Mouse (Mus musculus): ENCODE data around the gene Tpbpb. TPM values are rescaled to one million over a fixed set of nuclear protein-coding genes. Genes with fewer than 3 reads are reported as not detected.
A peak's percentile ranks its signal among the peaks of the same experiment; 100 is the strongest.
"Not testable (repeated sequence)": the region's sequence is repeated elsewhere in the genome, so short reads cannot be mapped to it uniquely, and the experiment has no call there.

The Tpbpb gene
- not detected in 2 replicates for total RNA-seq (2017)

- not testable (repeated sequence) for ATAC-seq (replicated peaks in 1 of 2; ENCODE audit: insufficient read depth in 1 of 2, low FRiP score in 2 of 2, low TSS enrichment in 1 of 2, low read depth in 1 of 2, poor library complexity in 2 of 2, severe bottlenecking in 2 of 2)
Measured at GRCm38 (mm10) chr13:60904780-60905179, at the start of gene Tpbpb. TSS of gene Tpbpb (minus strand) at chr13:60904880.

- not testable (repeated sequence) for ATAC-seq (replicated peaks in 1 of 2; ENCODE audit: insufficient read depth in 1 of 2, low FRiP score in 2 of 2, low TSS enrichment in 1 of 2, low read depth in 1 of 2, poor library complexity in 2 of 2, severe bottlenecking in 2 of 2)
Measured at GRCm38 (mm10) chr13:60941884-60942283, 37.2 kb upstream of the Tpbpb start, which contains the start of gene Tpbpa. TSS of gene Tpbpa (minus strand) at chr13:60941984.

DNA sequence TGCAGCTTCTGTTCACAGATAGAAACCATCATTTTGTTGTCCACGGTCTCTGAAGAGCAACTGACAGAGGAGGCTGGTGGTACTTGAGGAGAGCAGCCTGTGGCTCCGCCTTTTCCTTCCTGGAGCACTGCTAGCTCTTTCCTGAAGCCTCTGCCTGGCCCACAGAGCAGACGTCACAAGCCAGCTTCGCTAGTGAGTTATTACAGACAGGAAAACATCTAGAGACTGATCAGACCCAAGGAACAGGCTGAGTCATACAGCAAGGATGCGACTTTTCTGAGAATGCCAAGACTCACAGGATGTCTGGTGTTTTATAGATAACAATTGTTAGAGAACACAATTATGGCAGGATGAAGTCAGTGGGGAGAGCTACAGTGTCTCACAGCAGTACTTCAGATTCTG is 31.8 kb upstream of the Tpbpb start, which contains the start of the genes Gm49391 and Ctla2a:
TSS of gene Gm49391 (minus strand) at position 72 of the 402 bp plus-strand sequence.
TSS of gene Ctla2a (minus strand) at position 126 of the 402 bp plus-strand sequence.
- ATAC-seq (replicated peaks in 1 of 2; ENCODE audit: insufficient read depth in 1 of 2, low FRiP score in 2 of 2, low TSS enrichment in 1 of 2, low read depth in 1 of 2, poor library complexity in 2 of 2, severe bottlenecking in 2 of 2) = peak; percentile 96

DNA sequence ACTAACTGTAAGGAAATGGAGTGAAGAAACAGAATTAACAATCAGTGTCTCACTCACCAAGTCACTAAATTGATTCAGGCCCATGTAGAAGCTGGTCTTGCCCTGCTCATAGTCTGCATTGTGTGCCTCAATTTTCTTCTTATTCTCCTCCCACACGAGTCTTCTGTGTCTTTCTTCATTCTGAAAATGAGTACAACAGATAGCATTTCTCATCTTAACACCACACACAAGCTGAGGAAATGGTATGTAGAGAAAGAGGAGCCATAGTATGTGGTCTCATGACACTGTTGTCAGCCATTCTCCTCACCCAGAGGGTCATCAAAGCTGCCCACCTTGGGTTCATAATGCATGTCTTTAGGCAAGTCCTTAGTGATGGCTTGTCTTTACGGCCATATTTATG is 30.8 kb upstream of the Tpbpb start, which contains the start of gene Gm49393:
TSS of gene Gm49393 (minus strand) at position 101 of the 400 bp plus-strand sequence.
- not testable (repeated sequence) for ATAC-seq (replicated peaks in 1 of 2; ENCODE audit: insufficient read depth in 1 of 2, low FRiP score in 2 of 2, low TSS enrichment in 1 of 2, low read depth in 1 of 2, poor library complexity in 2 of 2, severe bottlenecking in 2 of 2)

- peak; percentile 97 for ATAC-seq (replicated peaks in 1 of 2; ENCODE audit: insufficient read depth in 1 of 2, low FRiP score in 2 of 2, low TSS enrichment in 1 of 2, low read depth in 1 of 2, poor library complexity in 2 of 2, severe bottlenecking in 2 of 2)
Measured at GRCm38 (mm10) chr13:60897328-60897727, 7.4 kb downstream of the Tpbpb start, which contains the start of gene Ctla2b. TSS of gene Ctla2b (minus strand) at chr13:60897447.

GRCm38 (mm10) chr13:60896794-60897193 is 7.9 kb downstream of the Tpbpb start, which contains the start of gene Gm49392:
TSS of gene Gm49392 (minus strand) at chr13:60896894.
- not testable (repeated sequence) for ATAC-seq (replicated peaks in 1 of 2; ENCODE audit: insufficient read depth in 1 of 2, low FRiP score in 2 of 2, low TSS enrichment in 1 of 2, low read depth in 1 of 2, poor library complexity in 2 of 2, severe bottlenecking in 2 of 2)

DNA sequence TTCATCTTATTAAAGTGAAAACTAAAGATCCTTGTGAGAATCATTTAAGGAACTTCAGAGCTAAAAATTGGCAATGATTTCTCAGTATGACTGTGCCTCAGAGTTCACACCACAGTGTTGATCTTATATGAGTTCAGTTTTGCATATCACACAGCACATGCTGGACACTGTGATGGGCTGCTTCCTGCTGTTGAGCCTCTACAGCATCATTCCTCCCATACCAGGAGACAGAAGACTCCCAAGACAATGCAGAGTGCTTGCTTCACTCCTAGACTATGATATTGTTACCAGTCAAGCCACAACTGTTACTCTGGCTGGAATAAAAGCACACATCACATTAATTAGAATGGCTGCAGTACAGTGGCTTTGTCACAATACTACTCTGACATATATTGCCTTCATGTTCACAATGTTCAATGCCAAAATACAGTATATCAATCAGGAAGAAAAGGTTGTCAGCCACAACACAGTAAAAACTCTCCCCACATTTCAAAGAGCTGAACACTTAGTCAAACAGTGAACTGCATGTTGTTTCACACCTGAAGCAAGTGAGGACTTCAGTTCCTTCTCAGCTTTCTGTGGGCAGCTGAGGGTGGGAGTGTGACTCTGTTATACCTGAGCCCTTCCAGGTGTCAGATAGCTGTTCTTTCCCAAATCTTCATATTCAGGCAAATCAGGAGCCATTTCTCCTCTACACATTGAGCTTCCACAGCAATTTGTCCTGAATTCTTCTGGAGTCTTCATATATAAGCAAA is 9.1 kb downstream of the Tpbpb start:
- 0 out of 4 replicates have a peak, but pooled peaks of 1 of the 2 experiments have one; percentile 2 for ATAC-seq (replicated peaks in 1 of 2; ENCODE audit: insufficient read depth in 1 of 2, low FRiP score in 2 of 2, low TSS enrichment in 1 of 2, low read depth in 1 of 2, poor library complexity in 2 of 2, severe bottlenecking in 2 of 2)

GRCm38 (mm10) chr13:60892301-60892700 is 12.4 kb downstream of the Tpbpb start:
- peak in 1 of 2 experiments; percentile 25; a peak in 1 of 4 replicates for ATAC-seq (replicated peaks in 1 of 2; ENCODE audit: insufficient read depth in 1 of 2, low FRiP score in 2 of 2, low TSS enrichment in 1 of 2, low read depth in 1 of 2, poor library complexity in 2 of 2, severe bottlenecking in 2 of 2)

GRCm38 (mm10) chr13:60864281-60864680 is 40.4 kb downstream of the Tpbpb start, which contains the start of gene 4930486L24Rik:
TSS of gene 4930486L24Rik (minus strand) at chr13:60864475.
- ATAC-seq (replicated peaks in 1 of 2; ENCODE audit: insufficient read depth in 1 of 2, low FRiP score in 2 of 2, low TSS enrichment in 1 of 2, low read depth in 1 of 2, poor library complexity in 2 of 2, severe bottlenecking in 2 of 2) = no peak

Other genes starting within 250 kb of the Tpbpb start
- not detected in 2 replicates for gene BC051665, start 118.5 kb downstream of the Tpbpb start, total RNA-seq (2017)
- not detected in 2 replicates for gene Ctsll3, start 102.0 kb downstream of the Tpbpb start, total RNA-seq (2017)
- not detected in 2 replicates for gene 4930486L24Rik, start 40.4 kb downstream of the Tpbpb start, total RNA-seq (2017)
- 11.0 and 14.9 TPM in 2 replicates for gene Gm49392, start 8.0 kb downstream of the Tpbpb start, total RNA-seq (2017)
- gene Ctla2b, start 7.4 kb downstream of the Tpbpb start, total RNA-seq (2017) = 147 and 258 TPM in 2 replicates
- 4.8 TPM in 1 of 2 replicates, not detected in the other for gene Gm49393, start 30.7 kb upstream of the Tpbpb start, total RNA-seq (2017)
- 41.7 and 71.4 TPM in 2 replicates for gene Gm49391, start 31.7 kb upstream of the Tpbpb start, total RNA-seq (2017)
- 1,100 and 1,226 TPM in 2 replicates for gene Ctla2a, start 31.7 kb upstream of the Tpbpb start, total RNA-seq (2017)
- gene Tpbpa, start 37.1 kb upstream of the Tpbpb start, total RNA-seq (2017) = not detected in 2 replicates
- not detected in 2 replicates for gene Ctsj, start 101.1 kb upstream of the Tpbpb start, total RNA-seq (2017)
- gene Ctsq, start 135.8 kb upstream of the Tpbpb start, total RNA-seq (2017) = not detected in 2 replicates